Mouse (Mus musculus) olfactory bulb, adult 2 months (tissue): Measurements from ENCODE around the gene Aar2.

Source experiments
- CTCF ChIP-seq: fragments of 200-500 bp; IDR thresholded peaks from 2 replicates; pipeline ENCODE4 v1.5.1; 2012; ENCODE audit warnings: low read depth, mild to moderate bottlenecking, low read length, moderate library complexity; ENCODE audit not compliant: insufficient read depth
- POLR2A ChIP-seq: fragments of 200-500 bp; IDR thresholded peaks from 2 replicates; pipeline ENCODE4 v1.6.1; 2012; ENCODE audit warnings: mild to moderate bottlenecking, low read depth, low read length, moderate library complexity; ENCODE audit not compliant: insufficient read depth

DNA sequence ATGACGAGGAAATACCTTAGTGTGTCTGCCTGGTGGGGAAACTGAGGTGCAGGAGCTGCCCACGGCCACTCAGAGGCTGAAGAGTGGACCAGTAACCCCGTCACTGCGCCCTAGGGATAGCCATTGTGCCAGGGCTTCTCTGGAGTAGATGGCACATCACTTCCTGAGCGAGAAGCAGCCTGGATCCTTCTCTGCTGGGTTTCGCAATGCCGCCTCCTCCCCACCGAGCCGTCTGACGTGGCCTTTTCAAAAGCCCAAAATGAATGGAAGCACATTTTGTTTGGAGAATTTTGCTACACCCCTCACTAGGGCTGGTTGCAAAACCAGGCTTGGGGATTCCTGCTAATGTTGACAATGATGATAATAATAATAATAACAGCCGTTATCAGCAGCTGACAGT lies 70.2 kb downstream of the Aar2 start:
- TF ChIP-seq CTCF (no peak), POLR2A (no peak)
